ENCODE assay signal across 8 mouse cellular contexts in the genomic region with DNA sequence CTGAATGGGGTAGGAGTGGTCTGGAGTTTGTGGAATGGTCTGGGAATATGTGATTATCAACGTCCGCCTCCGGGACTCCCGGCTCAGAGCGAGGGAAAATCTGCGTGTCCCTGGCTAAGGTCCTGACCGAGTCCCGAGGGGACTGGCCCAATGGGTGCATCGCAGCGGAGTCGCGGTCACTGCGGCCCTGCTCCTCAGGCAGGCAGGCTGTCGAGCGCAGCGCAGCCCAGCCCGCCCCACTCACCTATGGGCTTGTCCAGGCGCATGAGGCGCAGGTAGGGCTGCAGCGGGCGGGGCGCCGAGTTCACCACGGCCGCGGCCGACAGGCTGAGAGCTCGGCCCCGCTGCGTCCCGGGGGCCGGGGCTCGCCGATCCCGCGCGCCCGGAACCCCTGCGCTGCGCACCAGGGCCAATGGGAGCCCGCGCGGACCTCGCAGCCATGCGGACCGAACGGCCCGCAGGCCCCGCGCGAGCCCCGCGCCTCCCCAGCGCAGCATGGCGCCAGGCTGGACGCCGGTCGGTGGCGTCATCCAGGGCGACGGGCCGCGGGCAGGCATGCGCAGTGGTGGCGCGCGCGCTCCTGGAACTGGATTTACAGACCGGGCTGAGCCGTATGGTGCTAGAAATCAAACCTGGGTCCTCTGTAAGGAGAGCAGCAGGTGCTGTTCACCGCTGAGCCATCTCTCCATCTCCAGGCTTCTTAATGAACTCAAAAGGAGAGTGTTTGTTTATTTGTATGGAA. TPM values are rescaled to one million over a fixed set of nuclear protein-coding genes. Genes with fewer than 3 reads are reported as not detected.
DNase-seq lines count a peak whose midpoint lies in the region; ATAC-seq and TF ChIP-seq lines count a peak whose summit lies in the region.

No protein-coding gene starts in this region.

- no peak for TF ChIP-seq CTCF in cortical plate, adult 2 months (IDR thresholded peaks at IDR 0.05; ENCODE audit: extremely low read depth, insufficient read depth, low read length)

- peak; percentile 51; the same call in 1 of the 2 replicates for TF ChIP-seq POLR2A in cortical plate, adult 2 months (IDR thresholded peaks at IDR 0.05; ENCODE audit: extremely low read depth, insufficient read depth, low read length)

- H3K27ac ChIP-seq in cortical plate, adult 2 months (ENCODE audit: insufficient read depth, low read length): no peak overlapping the region; the same call in 1 of the 2 replicates

- no peaks in the 10 kb centered on the region for H3K4me1 ChIP-seq in cortical plate, adult 2 months (ENCODE audit: control insufficient read depth, insufficient read depth, low read length)

- intact Hi-C loops in left cerebral cortex, postnatal 10 days (cut with DNase I): loop anchor here (10.0 kb wide), 1 partner anchor 121 kb away; the partner anchor contains the start of genes Helq and Mrps18c

- peak overlapping the region; percentile 74 for H3K4me3 ChIP-seq in cortical plate, adult 2 months (ENCODE audit: insufficient read depth, low read length)

- ATAC-seq in megakaryocyte progenitor cell, adult 5-6 weeks (replicated peaks; ENCODE audit: poor library complexity): peak; percentile 83

- peak; percentile 82 for DNase-seq in adipocyte (ENCODE audit: low spot score)
- peak; percentile 70 to 78 for DNase-seq in gastrocnemius, adult 8-10 months (ENCODE audit: low spot score in 2 of 2)
- DNase-seq in induced T-regulatory cell, adult 2 months (ENCODE audit: low read depth): peak; percentile 86
- DNase-seq in left cerebral cortex, postnatal 10 days (ENCODE audit: extremely low spot score in 1 of 2, low spot score in 2 of 2): peak; percentile 77 to 93
- peak; percentile 92 to 93 for DNase-seq in right cerebral cortex, postnatal 10 days (ENCODE audit: low spot score in 2 of 2)
- peak; percentile 90 for DNase-seq in urinary bladder, postnatal 14 days (ENCODE audit: low spot score)

RNA-seq across cellular contexts. Expression of gene Coq2, which starts 1.0 kb away (rescaled TPM):
- 157 and 158 TPM in 2 replicates for polyA plus RNA-seq in cortical plate, adult 2 months (2012; rRNA removed)
- 10 to 100 TPM; 82.2 to 86.2 (median 83.6) TPM for total RNA-seq in gastrocnemius, adult 8-10 months (2022)
- total RNA-seq in left cerebral cortex, postnatal 10 days (2021): 10 to 100 TPM; 59.7 to 59.9 TPM
- 41.9 and 51.4 TPM in 2 replicates for total RNA-seq in megakaryocyte progenitor cell, adult 5-6 weeks (2015)
- total RNA-seq in megakaryocyte progenitor cell, adult 5-6 weeks (2017): 41.3 and 42.0 TPM in 2 replicates

RNA-seq across cellular contexts. Expression of gene Hpse, which starts 45.6 kb away (rescaled TPM):
- polyA plus RNA-seq in cortical plate, adult 2 months (2012; rRNA removed): 1.1 and 1.2 TPM in 2 replicates
- total RNA-seq in gastrocnemius, adult 8-10 months (2022): under 1 TPM; 0.15 to 0.51 (median 0.35) TPM
- total RNA-seq in left cerebral cortex, postnatal 10 days (2021): 1 to 10 TPM; 2.5 to 2.7 TPM
- total RNA-seq in megakaryocyte progenitor cell, adult 5-6 weeks (2015): 20.9 and 26.2 TPM in 2 replicates
- total RNA-seq in megakaryocyte progenitor cell, adult 5-6 weeks (2017): 24.9 and 25.6 TPM in 2 replicates

Comparison
In these comparisons a context has a peak if more than half of its experiments do, and no peak if none do; other contexts are left out.
1. RNA of gene Hpse, which starts 45.6 kb away (total RNA-seq): 20.9 to 26.2 TPM in megakaryocyte progenitor cell, adult 5-6 weeks; 2.5 to 2.7 TPM in left cerebral cortex, postnatal 10 days and 0.15 to 0.51 TPM in gastrocnemius, adult 8-10 months; every median in the first group is over 4 times any median in the second.
2. Peak in every context shown above with its lines, with median percentiles within 50 percentile points of each other: DNase-seq.